8 mouse cellular contexts compared by ENCODE assay signal in genomic region chr1:79671543-79672337, GRCm38 (mm10). TPM values are rescaled to one million over a fixed set of nuclear protein-coding genes. Genes with fewer than 3 reads are reported as not detected.
DNase-seq lines count a peak whose midpoint lies in the region; ATAC-seq lines count a peak whose summit lies in the region.

TSS of gene Ap1s3 (minus strand) at chr1:79671972.

- peaks cover 11% of the 10 kb centered on the region for H3K4me1 ChIP-seq in embryonic facial prominence, embryonic 13.5 days

- peak; percentile 95 for ATAC-seq in CD4-positive, CD25-positive, alpha-beta regulatory T cell, adult 4 months
- peak; percentile 81 for ATAC-seq in embryonic facial prominence, embryonic 13.5 days (ENCODE audit: insufficient number of reproducible peaks, insufficient read depth, low FRiP score, low TSS enrichment, low read depth)

- H3K27me3 ChIP-seq in embryonic facial prominence, embryonic 13.5 days = peaks cover 29% of the 10 kb centered on the region

- under 1% methylated on average over 51 of the region's 51 CpGs for WGBS in embryonic facial prominence, embryonic 13.5 days

- H3K9ac ChIP-seq in embryonic facial prominence, embryonic 13.5 days = peak within 1 kb of the TSS; percentile 73

- peak; percentile 25 to 55 for DNase-seq in adrenal gland, postnatal 36 days
- peak; percentile 25 for DNase-seq in heart, postnatal 4 days
- peak; percentile 45 for DNase-seq in layer of hippocampus, adult 9-11 months
- peak; percentile 67 for DNase-seq in lung, postnatal 14 days
- DNase-seq in ovary, postnatal 14 days (ENCODE audit: low spot score) = peak; percentile 43
- DNase-seq in thymus, postnatal 10 days (ENCODE audit: low spot score in 2 of 2) = peak; percentile 62 to 71

- H3K4me3 ChIP-seq in embryonic facial prominence, embryonic 13.5 days = peak within 1 kb of the TSS; percentile 72

- H3K27ac ChIP-seq in embryonic facial prominence, embryonic 13.5 days = no peak within 1 kb of the TSS; the same call in 1 of the 2 replicates

- H3K4me2 ChIP-seq in embryonic facial prominence, embryonic 13.5 days = peak within 1 kb of the TSS; percentile 97

- H3K9me3 ChIP-seq in embryonic facial prominence, embryonic 13.5 days = no peaks in the 10 kb centered on the region

- no peaks in the 10 kb centered on the region for H3K36me3 ChIP-seq in embryonic facial prominence, embryonic 13.5 days

RNA-seq across cellular contexts. Expression of gene Ap1s3, which starts in this region (rescaled TPM):
- 1 to 10 TPM; 1.2 to 2.5 TPM for polyA plus RNA-seq in CD4-positive, CD25-positive, alpha-beta regulatory T cell, adult 4 months (2017; shearing (Covaris generic))
- total RNA-seq in adrenal gland, postnatal 36 days (2021) = 1 to 10 TPM in 1 of 2 experiments, under 1 TPM in 1; 0.26 to 1.1 TPM
- 0.51 and 1.3 TPM in 2 replicates for polyA plus RNA-seq in embryonic facial prominence, embryonic 13.5 days (2015; fragmentation: Nextera tagmentation; extraction: Ambion mirVana)
- 1 to 10 TPM; 2.4 to 3.2 TPM for total RNA-seq in heart, postnatal 4 days (2021)
